Mouse (Mus musculus) kidney, adult 9 months (tissue): ENCODE measurements at regions not wholly inside any gene's neighbourhood (a gene's known extent, or its start where the extent isn't known, plus 50 kb on each side); places are given as distances from the start of the nearest gene placed in this dataset.

Experiments
- DNase-seq: peaks from one replicate; pipeline ENCODE4 v3.0.0; 2022

GRCm38 (mm10) chr14:114398861-114399557 lies 693.0 kb upstream of the Gpc5 start:
- DNase-seq, result no peak

GRCm38 (mm10) chr14:114418851-114419250 lies 673.2 kb upstream of the Gpc5 start:
- DNase-seq, result no peak

- DNase-seq, result no peak
Measured at GRCm38 (mm10) chr14:114425475-114425874, 666.5 kb upstream of the Gpc5 start.
